Mouse (Mus musculus) liver, adult 2 months (tissue): ENCODE results near the gene Nova2. TPM values are rescaled to one million over a fixed set of nuclear protein-coding genes. Genes with fewer than 3 reads are reported as not detected.
A peak's percentile ranks its signal among the peaks of the same experiment; 100 is the strongest.

Experiments
- DNase-seq: peaks from one replicate; pipeline ENCODE4 v3.0.0-alpha.2; 2011; ENCODE audit warnings: low read depth, low spot score; ENCODE audit errors: extremely low read depth
- H3K27ac ChIP-seq: fragments of 200-500 bp; replicated peaks from 2 replicates; pipeline ENCODE4 v1.5.1; 2012; ENCODE audit warnings: low read depth, mild to moderate bottlenecking, control low read depth, inconsistent platforms, low read length; ENCODE audit not compliant: insufficient read depth
- H3K27me3 ChIP-seq: fragments of 200-500 bp; 2 replicates; pipeline ENCODE4 v1.6.1; 2012; ENCODE audit warnings: mild to moderate bottlenecking, moderate library complexity, low read length, inconsistent platforms; ENCODE audit not compliant: control insufficient read depth, insufficient read depth
- H3K36me3 ChIP-seq: fragments of 200-500 bp; 2 replicates; pipeline ENCODE4 v1.6.1; 2012; ENCODE audit warnings: low read length, inconsistent platforms; ENCODE audit not compliant: control insufficient read depth, insufficient read depth
- H3K4me1 ChIP-seq: fragments of 200-500 bp; 2 replicates; pipeline ENCODE4 v1.6.1; 2011; ENCODE audit warnings: low read length; ENCODE audit not compliant: control insufficient read depth, insufficient read depth
- H3K4me3 ChIP-seq: fragments of 200-500 bp; 2 replicates; pipeline ENCODE4 v1.5.1; 2011; ENCODE audit warnings: low read depth, mild to moderate bottlenecking, control low read depth, low read length, moderate library complexity; ENCODE audit not compliant: insufficient read depth
- H3K79me2 ChIP-seq: fragments of 200-500 bp; 2 replicates; pipeline ENCODE4 v1.6.1; 2012; ENCODE audit warnings: inconsistent platforms, mild to moderate bottlenecking, low read length, moderate library complexity; ENCODE audit not compliant: control insufficient read depth, insufficient read depth
- H3K9ac ChIP-seq: fragments of 200-500 bp; 2 replicates; pipeline ENCODE4 v1.6.1; 2012; ENCODE audit warnings: low read depth, mild to moderate bottlenecking, control low read depth, inconsistent platforms, low read length
- CTCF ChIP-seq: fragments of 200-500 bp; IDR thresholded peaks from 2 replicates; pipeline ENCODE4 v1.5.1; 2011; ENCODE audit warnings: low read depth, low read length, control low read depth
- POLR2A ChIP-seq: fragments of 200-500 bp; IDR thresholded peaks from 2 replicates; pipeline ENCODE4 v1.6.1; 2011; ENCODE audit warnings: low read length, control low read depth; ENCODE audit not compliant: insufficient read depth; ENCODE audit errors: extremely low read depth
- WGBS: fragments of 180-500 bp; shearing (Covaris S2); methylation state at CpG from one replicate; pipeline ENCODE4 v1.1.7; 2018; 5-methylcytosine and 5-hydroxymethylcytosine counted together
- polyA plus RNA-seq: library from polyadenylated mRNA; depleted of rRNA; stranded (reverse); fragments of >200 nt; gene quantifications from 2 replicates; pipeline ENCODE4 v1.2.3, GENCODE M21; 2012
- total RNA-seq: library from RNA; depleted of rRNA; stranded (reverse); fragments of >200 nt; gene quantifications from 2 replicates; pipeline ENCODE4 v1.2.3, GENCODE M21; 2014

The Nova2 gene
- total and polyA plus RNA-seq, 2 experiments: 0.09 to 0.24 TPM

DNA sequence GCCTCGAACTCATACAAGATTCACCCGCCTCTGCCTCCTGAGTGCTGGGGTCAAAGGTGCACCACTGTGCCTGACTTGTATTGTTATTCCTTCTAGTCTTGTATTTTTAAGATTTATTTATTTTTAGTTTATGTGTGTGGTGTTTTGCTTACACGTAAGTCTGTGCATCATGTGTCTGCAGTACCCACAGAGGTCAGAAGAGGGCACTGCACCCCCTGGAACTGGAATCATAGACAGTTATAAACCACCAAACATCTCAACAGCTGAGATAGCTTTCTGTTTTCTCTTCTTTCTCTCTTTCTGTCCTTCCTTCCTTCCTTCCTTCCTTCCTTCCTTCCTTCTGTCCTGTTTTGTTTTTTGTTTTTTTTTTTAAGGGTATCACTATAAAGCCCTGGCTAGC lies 45.3 kb downstream of the Nova2 start:
- H3K27ac ChIP-seq: no peak overlapping the region
- no peak overlapping the region for H3K9ac ChIP-seq

DNA sequence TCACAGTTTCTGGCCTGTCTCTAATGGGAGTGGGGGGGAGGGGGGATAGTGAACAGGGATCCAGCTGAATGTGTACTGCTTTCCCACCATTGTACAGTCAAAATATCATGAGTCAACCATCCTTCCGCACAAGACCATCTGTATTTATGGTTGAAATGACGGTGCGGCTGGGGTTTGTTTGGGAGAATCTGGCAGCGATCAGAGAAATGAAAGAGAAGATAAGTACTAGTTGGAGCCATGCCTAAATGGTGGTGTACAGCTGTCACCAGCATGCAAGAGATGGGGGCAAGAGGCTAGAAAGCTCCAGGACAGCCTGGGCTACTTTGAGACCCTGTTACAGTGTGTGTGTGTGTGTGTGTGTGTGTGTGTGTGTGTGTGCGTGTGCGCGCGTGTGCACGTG lies 52.7 kb downstream of the Nova2 start:
- H3K27ac ChIP-seq: no peak overlapping the region
- no peak overlapping the region for H3K9ac ChIP-seq
- DNase-seq: no peak
- H3K4me1 ChIP-seq: no peaks in the 10 kb centered on the region
- 93% methylated on average over 9 of the region's 9 CpGs for WGBS
- H3K27me3 ChIP-seq: no peaks in the 10 kb centered on the region
- no peak overlapping the region for H3K4me3 ChIP-seq
- no peaks in the 10 kb centered on the region for H3K36me3 ChIP-seq
- H3K79me2 ChIP-seq: no peaks in the 10 kb centered on the region
- TF ChIP-seq CTCF (no peak), POLR2A (no peak)

More for the DNA sequence above, 45.3 kb downstream of the Nova2 start:
- no peak for DNase-seq
- Histone ChIP-seq H3K27me3 (0 out of 2 replicates have a peak, but pooled peaks cover 3% of the 10 kb centered on the region), H3K79me2 (no peaks in the 10 kb centered on the region), H3K4me3 (no peak overlapping the region), H3K36me3 (no peaks in the 10 kb centered on the region), H3K4me1 (no peaks in the 10 kb centered on the region)
- WGBS: 86% methylated on average over 3 of the region's 3 CpGs
- 0 out of 2 replicates have a peak, but pooled peaks have one; percentile 13 for TF ChIP-seq CTCF
- no peak for TF ChIP-seq POLR2A

DNA sequence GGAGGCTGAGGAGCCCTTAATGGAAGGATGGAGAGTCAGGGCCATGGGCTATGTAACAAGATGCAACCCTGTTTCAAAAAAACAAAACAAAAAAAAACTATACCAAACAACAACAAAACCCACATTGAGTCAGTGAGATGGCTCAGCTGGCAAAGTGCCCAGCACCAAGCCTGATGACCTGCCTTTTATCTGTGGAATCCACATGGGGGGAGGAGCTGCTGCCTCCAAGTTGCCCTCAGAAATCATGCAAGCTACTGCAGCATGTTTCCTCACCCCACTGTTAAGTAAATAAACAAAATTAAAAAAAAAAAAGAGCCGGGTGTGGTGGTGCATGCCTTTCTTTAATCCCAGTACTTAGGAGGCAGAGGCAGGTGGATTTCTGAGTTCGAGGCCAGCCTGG lies 60.8 kb downstream of the Nova2 start:
- H3K9ac ChIP-seq: no peak overlapping the region
- no peak overlapping the region for H3K27ac ChIP-seq
- WGBS: 48% methylated on average over 2 of the region's 2 CpGs
- no peaks in the 10 kb centered on the region for H3K36me3 ChIP-seq
- TF ChIP-seq POLR2A (no peak), CTCF (no peak)
- H3K27me3 ChIP-seq: no peaks in the 10 kb centered on the region
- H3K4me3 ChIP-seq: no peak overlapping the region
- H3K4me1 ChIP-seq: peaks cover 1% of the 10 kb centered on the region
- DNase-seq: no peak
- H3K79me2 ChIP-seq: no peaks in the 10 kb centered on the region

DNA sequence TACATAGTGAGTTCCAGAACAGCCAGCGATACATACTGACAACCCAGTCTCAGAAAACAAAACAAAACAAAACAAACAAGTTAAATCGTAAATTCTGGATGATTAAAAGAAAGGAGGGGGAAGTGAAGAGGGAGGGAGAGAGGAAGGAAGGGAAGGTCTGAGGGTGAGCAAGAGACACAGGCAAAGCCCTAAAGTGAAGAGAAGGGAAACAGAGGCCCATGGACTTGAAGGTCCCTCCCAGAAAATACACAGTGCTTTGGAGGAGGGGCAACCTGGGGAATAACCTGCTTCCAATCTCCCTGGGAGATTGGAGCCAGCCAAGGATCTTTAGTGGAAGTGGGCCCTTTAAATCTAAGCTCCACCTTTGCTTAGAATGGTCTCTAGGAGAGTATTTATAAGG lies 61.4 kb downstream of the Nova2 start, which contains the start of gene Nanos2:
Gene Nanos2 (plus strand): TSS at position 301 of the 400 bp plus-strand sequence.
- TF ChIP-seq CTCF: no peak
- no peak for TF ChIP-seq POLR2A
- peaks cover 3% of the 10 kb centered on the region for H3K4me1 ChIP-seq
- H3K27ac ChIP-seq: no peak within 1 kb of the TSS
- 45% methylated on average over 2 of the region's 2 CpGs for WGBS
- no peaks in the 10 kb centered on the region for H3K36me3 ChIP-seq
- no peak for DNase-seq
- no peaks in the 10 kb centered on the region for H3K79me2 ChIP-seq
- H3K4me3 ChIP-seq: no peak within 1 kb of the TSS
- H3K9ac ChIP-seq: no peak within 1 kb of the TSS
- no peaks in the 10 kb centered on the region for H3K27me3 ChIP-seq

DNA sequence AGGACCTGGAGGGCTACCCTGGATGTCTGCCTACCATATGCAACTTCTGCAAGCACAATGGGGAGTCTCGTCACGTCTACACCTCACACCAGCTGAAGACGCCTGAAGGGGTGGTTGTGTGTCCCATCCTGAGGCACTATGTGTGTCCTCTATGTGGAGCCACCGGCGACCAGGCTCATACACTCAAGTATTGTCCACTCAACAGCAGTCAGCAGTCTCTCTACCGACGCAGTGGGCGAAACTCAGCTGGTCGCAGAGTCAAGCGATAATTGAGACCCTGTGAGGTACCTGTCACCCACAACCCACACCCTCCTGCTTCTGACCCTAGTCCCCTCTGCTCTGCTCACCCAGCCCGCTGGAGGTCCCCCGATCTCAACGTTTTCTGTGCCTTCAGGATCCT lies 62.1 kb downstream of the Nova2 start:
- WGBS: 69% methylated on average over 13 of the region's 13 CpGs
- Histone ChIP-seq H3K36me3 (no peaks in the 10 kb centered on the region), H3K4me1 (peaks cover 3% of the 10 kb centered on the region), H3K27me3 (no peaks in the 10 kb centered on the region), H3K27ac (no peak overlapping the region), H3K79me2 (no peaks in the 10 kb centered on the region), H3K4me3 (no peak overlapping the region), H3K9ac (no peak overlapping the region)
- no peak for DNase-seq
- TF ChIP-seq POLR2A (no peak), CTCF (no peak)

DNA sequence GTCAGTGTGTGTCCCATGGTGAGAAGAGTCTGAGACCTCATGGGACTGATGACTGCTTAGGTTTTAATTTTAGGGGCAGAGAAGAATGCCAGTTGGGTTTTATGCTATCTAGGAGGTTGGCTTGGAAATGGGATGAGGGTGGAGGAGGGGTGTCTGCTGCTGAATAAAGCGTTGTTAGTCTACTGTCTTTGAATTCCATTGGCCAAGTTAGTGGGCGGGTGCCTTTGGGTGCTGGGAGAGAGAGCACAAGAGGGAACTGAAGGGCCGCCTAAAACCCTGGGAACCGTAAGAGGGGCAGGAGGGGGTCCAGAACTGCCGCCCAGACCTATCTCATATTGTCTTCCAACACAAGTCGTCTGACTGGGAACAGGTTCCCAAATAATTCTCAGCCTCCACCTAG lies 63.1 kb downstream of the Nova2 start:
- DNase-seq: no peak
- H3K27ac ChIP-seq: no peak overlapping the region
- WGBS: 64% methylated on average over 6 of the region's 6 CpGs
- H3K4me1 ChIP-seq: peaks cover 3% of the 10 kb centered on the region
- H3K36me3 ChIP-seq: no peaks in the 10 kb centered on the region
- H3K4me3 ChIP-seq: no peak overlapping the region
- no peak overlapping the region for H3K9ac ChIP-seq
- no peak for TF ChIP-seq CTCF
- no peak for TF ChIP-seq POLR2A
- no peaks in the 10 kb centered on the region for H3K27me3 ChIP-seq
- no peaks in the 10 kb centered on the region for H3K79me2 ChIP-seq
